In the genomic region with DNA sequence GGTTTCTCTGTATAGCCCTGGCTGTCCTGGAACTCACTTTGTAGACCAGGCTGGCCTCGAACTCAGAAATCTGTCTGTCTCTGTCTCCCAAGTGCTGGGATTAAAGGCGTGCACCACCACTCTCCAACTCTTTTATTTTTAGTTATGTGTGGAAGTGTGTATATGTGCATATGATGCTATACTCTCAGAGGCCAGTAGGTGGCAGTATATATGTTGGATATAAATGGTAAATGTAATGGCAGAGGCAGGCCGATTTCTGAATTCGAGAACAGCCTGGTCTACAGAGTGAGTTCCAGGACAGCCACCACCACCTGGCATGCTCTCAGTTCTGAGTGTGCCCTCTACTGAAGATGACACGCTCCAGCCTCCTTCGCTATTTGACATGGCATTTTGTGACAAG, we compare ENCODE assay signal across 10 mouse cellular contexts.
DNase-seq lines count a peak whose midpoint lies in the region; ATAC-seq and TF ChIP-seq lines count a peak whose summit lies in the region.
"Had no signal": no experiment of that assay in that cellular context is flagged by ENCODE, and none has a peak within 500 bp of the region (broad histone marks: within the 10 kb centered on the region; RNA-seq: fewer than 3 reads in every experiment).

No protein-coding gene starts in this region.

- TF ChIP-seq POLR2A in MEL (IDR thresholded peaks at IDR 0.05; ENCODE audit: control insufficient read depth in 1 of 2, insufficient read depth in 1 of 2, low read depth in 1 of 2, low read length in 2 of 2, poor library complexity in 1 of 2): no peak

- H3K36me3 ChIP-seq in kidney, postnatal 0 days (ENCODE audit: insufficient read depth, low read length): no peaks in the 10 kb centered on the region
- H3K36me3 ChIP-seq in kidney, embryonic 15.5 days: no peaks in the 10 kb centered on the region
- no peaks in the 10 kb centered on the region for H3K36me3 ChIP-seq in MEL (ENCODE audit: control insufficient read depth in 1 of 2, insufficient read depth in 2 of 2, low read length in 2 of 2)
- H3K36me3 ChIP-seq in liver, postnatal 0 days (replicated peaks; ENCODE audit: insufficient read depth, low read length): no peaks in the 10 kb centered on the region
- H3K36me3 ChIP-seq in forebrain, embryonic 12.5 days (replicated peaks): no peaks in the 10 kb centered on the region
- H3K36me3 ChIP-seq: heart, embryonic 15.5 days had no signal

- H3K4me1 ChIP-seq in kidney, postnatal 0 days (replicated peaks; ENCODE audit: insufficient read depth, low read length): no peaks in the 10 kb centered on the region
- no peaks in the 10 kb centered on the region for H3K4me1 ChIP-seq in kidney, embryonic 15.5 days
- H3K4me1 ChIP-seq in MEL (ENCODE audit: control insufficient read depth in 1 of 2, insufficient read depth in 2 of 2, low read length in 2 of 2): no peaks in the 10 kb centered on the region
- no peaks in the 10 kb centered on the region for H3K4me1 ChIP-seq in liver, postnatal 0 days (ENCODE audit: insufficient read depth)
- H3K4me1 ChIP-seq in forebrain, embryonic 12.5 days: no peaks in the 10 kb centered on the region
- H3K4me1 ChIP-seq: heart, embryonic 15.5 days had no signal

- TF ChIP-seq RAD21 in MEL (IDR thresholded peaks at IDR 0.05; ENCODE audit: low read depth, low read length): peak; percentile 23

- no peaks in the 10 kb centered on the region for H3K27me3 ChIP-seq in kidney, postnatal 0 days (ENCODE audit: insufficient read depth, low read length)
- no peaks in the 10 kb centered on the region for H3K27me3 ChIP-seq in kidney, embryonic 15.5 days
- H3K27me3 ChIP-seq in MEL (ENCODE audit: control insufficient read depth in 1 of 2, insufficient read depth in 2 of 2, low read length in 2 of 2): no peaks in the 10 kb centered on the region
- H3K27me3 ChIP-seq in liver, postnatal 0 days (ENCODE audit: insufficient read depth, low read length): no peaks in the 10 kb centered on the region
- H3K27me3 ChIP-seq in forebrain, embryonic 12.5 days: no peaks in the 10 kb centered on the region
- H3K27me3 ChIP-seq: heart, embryonic 15.5 days had no signal

- H3K4me2 ChIP-seq in kidney, postnatal 0 days (ENCODE audit: low read length): no peak overlapping the region
- no peak overlapping the region for H3K4me2 ChIP-seq in kidney, embryonic 15.5 days
- H3K4me2 ChIP-seq in liver, postnatal 0 days (ENCODE audit: low read depth, low read length): no peak overlapping the region
- H3K4me2 ChIP-seq in forebrain, embryonic 12.5 days: no peak overlapping the region
- H3K4me2 ChIP-seq: heart, embryonic 15.5 days had no signal

- no peaks in the 10 kb centered on the region for H3K79me2 ChIP-seq in MEL (ENCODE audit: control insufficient read depth, insufficient read depth, low read length, poor library complexity)

- WGBS in kidney, postnatal 0 days: 94% methylated on average over 6 of the region's 6 CpGs
- 92% methylated on average over 6 of the region's 6 CpGs for WGBS in kidney, embryonic 15.5 days
- 64% methylated on average over 6 of the region's 6 CpGs for WGBS in liver, postnatal 0 days (ENCODE audit: insufficient replicate concordance)
- 89% methylated on average over 6 of the region's 6 CpGs for WGBS in forebrain, embryonic 12.5 days

- H3K27ac ChIP-seq in kidney, postnatal 0 days: no peak overlapping the region
- no peak overlapping the region for H3K27ac ChIP-seq in kidney, embryonic 15.5 days
- no peak overlapping the region for H3K27ac ChIP-seq in MEL (ENCODE audit: control insufficient read depth, low read depth, low read length)
- H3K27ac ChIP-seq in liver, postnatal 0 days (ENCODE audit: low read depth): no peak overlapping the region
- H3K27ac ChIP-seq in forebrain, embryonic 12.5 days: no peak overlapping the region
- H3K27ac ChIP-seq: heart, embryonic 15.5 days had no signal

- DNase-seq in kidney, postnatal 0 days (ENCODE audit: low spot score): no peak
- DNase-seq in 416B (ENCODE audit: low read depth): peak; percentile 81
- peak; percentile 45 for DNase-seq in MEL (ENCODE audit: low read depth, low spot score)
- no peak for DNase-seq in liver, postnatal 0 days
- DNase-seq in adrenal gland, postnatal 4 days (ENCODE audit: low spot score in 2 of 2): no peak
- no peak for DNase-seq in frontal cortex, postnatal 10 days (ENCODE audit: low spot score in 2 of 2)
- DNase-seq: midbrain, embryonic 14.5 days had no signal

- no peak for ATAC-seq in kidney, postnatal 0 days (replicated peaks; ENCODE audit: low FRiP score, low read depth)
- ATAC-seq in kidney, embryonic 15.5 days (replicated peaks; ENCODE audit: low FRiP score): no peak
- ATAC-seq in liver, postnatal 0 days: no peak
- no peak for ATAC-seq in forebrain, embryonic 12.5 days (ENCODE audit: low FRiP score)

- TF ChIP-seq CTCF in kidney, postnatal 0 days (IDR thresholded peaks at IDR 0.05; ENCODE audit: low read depth): peak; percentile 48
- TF ChIP-seq CTCF in MEL (IDR thresholded peaks at IDR 0.05 in 2 of 3, conservative IDR thresholded peaks at IDR 0.05 in 1 of 3; ENCODE audit: control insufficient read depth in 1 of 3, insufficient read depth in 1 of 3, low read depth in 2 of 3, low read length in 3 of 3, poor library complexity in 1 of 3, severe bottlenecking in 1 of 3): peak in 2 of 3 experiments; percentile 48 to 55; a peak in 4 of 6 replicates
- peak; percentile 65 for TF ChIP-seq CTCF in liver, postnatal 0 days (IDR thresholded peaks at IDR 0.05; ENCODE audit: low read depth)

- H3K9me3 ChIP-seq in kidney, postnatal 0 days (replicated peaks; ENCODE audit: low read length): no peaks in the 10 kb centered on the region
- no peaks in the 10 kb centered on the region for H3K9me3 ChIP-seq in kidney, embryonic 15.5 days (replicated peaks)
- no peaks in the 10 kb centered on the region for H3K9me3 ChIP-seq in MEL (replicated peaks; ENCODE audit: insufficient read depth, low read length)
- H3K9me3 ChIP-seq in liver, postnatal 0 days (ENCODE audit: low read length): no peaks in the 10 kb centered on the region
- H3K9me3 ChIP-seq in forebrain, embryonic 12.5 days: no peaks in the 10 kb centered on the region
- H3K9me3 ChIP-seq: heart, embryonic 15.5 days had no signal

- H3K9ac ChIP-seq in kidney, postnatal 0 days (ENCODE audit: low read depth, low read length): no peak overlapping the region
- H3K9ac ChIP-seq in kidney, embryonic 15.5 days: no peak overlapping the region
- no peak overlapping the region for H3K9ac ChIP-seq in MEL (ENCODE audit: control insufficient read depth, low read depth, low read length, poor library complexity, severe bottlenecking)
- no peak overlapping the region for H3K9ac ChIP-seq in liver, postnatal 0 days (replicated peaks)
- H3K9ac ChIP-seq in forebrain, embryonic 12.5 days: no peak overlapping the region
- H3K9ac ChIP-seq: heart, embryonic 15.5 days had no signal

- no peak overlapping the region for H3K4me3 ChIP-seq in kidney, postnatal 0 days (replicated peaks; ENCODE audit: low read depth, low read length)
- H3K4me3 ChIP-seq in kidney, embryonic 15.5 days (replicated peaks): no peak overlapping the region
- no peak overlapping the region for H3K4me3 ChIP-seq in MEL (ENCODE audit: control insufficient read depth in 1 of 2, insufficient read depth in 1 of 2, low read depth in 2 of 2, low read length in 2 of 2)
- no peak overlapping the region for H3K4me3 ChIP-seq in liver, postnatal 0 days (ENCODE audit: low read depth, low read length)
- no peak overlapping the region for H3K4me3 ChIP-seq in forebrain, embryonic 12.5 days (replicated peaks)
- H3K4me3 ChIP-seq: heart, embryonic 15.5 days had no signal

- TF ChIP-seq EP300 in MEL (IDR thresholded peaks at IDR 0.05; ENCODE audit: low read depth in 1 of 2, low read length in 2 of 2): no peak
- TF ChIP-seq EP300 in liver, postnatal 0 days (IDR thresholded peaks at IDR 0.05; ENCODE audit: low read depth): no peak

TF ChIP-seq in MEL, 35 proteins besides CTCF, POLR2A, EP300 and RAD21:
- peak; percentile 47 for TF ChIP-seq SMC3 (IDR thresholded peaks at IDR 0.05; ENCODE audit: low read depth, low read length)
- no peak for TF ChIP-seq MAFK (IDR thresholded peaks at IDR 0.05; ENCODE audit: borderline replicate concordance, low read depth, low read length)

Comparison
In these comparisons a context has a peak if more than half of its experiments do, and no peak if none do; other contexts are left out.
1. DNase-seq: peak in 416B (single experiment) and MEL (single experiment); none in kidney, postnatal 0 days (single experiment), liver, postnatal 0 days (single experiment), adrenal gland, postnatal 4 days (0 of 2) and frontal cortex, postnatal 10 days (0 of 2).
2. Peak in every context shown above with its lines, with median percentiles within 50 percentile points of each other: CTCF ChIP-seq.